Mouse (Mus musculus) mature B cell (primary cell): ENCODE results near the gene Flt1.
"Not testable (repeated sequence)": the region's sequence is repeated elsewhere in the genome, so short reads cannot be mapped to it uniquely, and the experiment has no call there.

ENCODE experiments used
- in situ Hi-C: fragments of 300-500 bp; cut with MboI; formaldehyde crosslinking; loops from 2 replicates; pipeline ENCODE4 v1.14.3; 2019

The Flt1 gene

DNA sequence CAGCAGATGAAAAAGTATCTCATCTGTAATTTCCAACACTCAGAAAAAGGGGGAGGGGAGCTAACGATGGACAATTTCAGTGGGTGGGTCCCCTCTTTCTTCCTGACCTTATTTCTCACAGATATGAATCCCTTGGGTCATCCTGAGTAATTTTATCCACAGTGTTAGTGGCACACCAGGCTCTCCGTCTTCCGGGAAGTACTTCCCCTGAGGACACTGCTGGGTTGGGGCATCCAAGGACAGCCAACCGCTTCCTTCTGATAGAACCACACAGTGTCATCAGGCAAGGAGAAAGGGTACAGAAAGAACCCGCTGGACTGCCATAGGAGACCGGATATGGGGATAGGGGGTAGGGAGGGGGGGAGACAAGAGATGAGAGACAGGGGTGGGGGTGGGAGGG is 111.2 kb downstream of the Flt1 start:
- in situ Hi-C loops: no loop called here

DNA sequence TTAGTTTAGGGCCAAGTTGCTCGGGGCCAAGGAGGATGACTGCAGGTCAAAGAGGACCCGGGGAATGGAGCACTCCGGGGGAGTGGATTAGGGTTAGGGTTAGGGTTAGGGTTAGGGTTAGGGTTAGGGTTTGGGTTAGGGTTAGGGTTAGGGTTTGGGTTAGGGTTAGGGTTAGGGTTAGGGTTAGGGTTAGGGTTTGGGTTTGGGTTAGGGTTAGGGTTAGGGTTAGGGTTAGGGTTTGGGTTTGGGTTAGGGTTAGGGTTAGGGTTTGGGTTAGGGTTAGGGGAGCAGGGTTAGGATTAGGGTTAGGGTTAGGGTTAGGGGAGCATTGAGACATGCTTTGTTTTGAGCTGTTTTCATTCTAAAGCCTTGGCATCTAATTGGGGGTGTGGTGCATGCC is 114.5 kb downstream of the Flt1 start:
- in situ Hi-C loops: not testable (repeated sequence)

DNA sequence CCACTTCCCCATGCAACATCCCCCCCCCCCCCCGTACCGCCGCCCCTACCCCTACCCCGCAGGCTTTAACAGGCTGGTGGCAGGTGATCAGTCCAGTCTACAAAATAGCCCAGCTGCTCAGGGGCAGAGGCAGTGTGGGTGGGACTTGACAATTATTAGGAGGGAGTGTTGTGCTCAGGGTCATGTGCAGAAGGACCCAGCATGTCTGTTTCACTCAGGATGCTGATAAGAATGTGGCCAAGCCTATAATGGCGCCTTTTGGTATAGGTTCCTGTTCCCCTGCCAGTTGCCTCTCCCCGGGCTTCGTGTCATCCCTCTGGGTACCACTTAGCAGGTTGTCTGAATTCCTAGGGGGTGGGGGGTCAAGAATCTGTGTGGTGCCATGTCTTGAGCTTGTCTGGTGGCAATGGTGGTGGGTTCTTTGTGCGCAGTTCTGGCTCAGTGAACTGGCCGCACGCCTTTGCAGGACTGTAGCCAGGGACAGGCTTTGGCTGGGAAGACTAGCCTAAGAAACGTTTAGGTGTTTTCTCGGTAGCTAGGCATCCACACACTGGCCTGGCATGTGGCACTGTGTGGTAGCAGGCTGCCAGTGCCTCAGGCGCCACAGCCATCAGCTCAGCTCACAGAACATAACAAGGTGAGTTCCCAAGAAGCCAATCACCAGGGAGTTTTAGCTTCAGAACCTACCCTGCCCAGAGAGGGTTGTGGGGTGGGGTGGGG is 118.4 kb downstream of the Flt1 start:
- in situ Hi-C loops: no loop called here

DNA sequence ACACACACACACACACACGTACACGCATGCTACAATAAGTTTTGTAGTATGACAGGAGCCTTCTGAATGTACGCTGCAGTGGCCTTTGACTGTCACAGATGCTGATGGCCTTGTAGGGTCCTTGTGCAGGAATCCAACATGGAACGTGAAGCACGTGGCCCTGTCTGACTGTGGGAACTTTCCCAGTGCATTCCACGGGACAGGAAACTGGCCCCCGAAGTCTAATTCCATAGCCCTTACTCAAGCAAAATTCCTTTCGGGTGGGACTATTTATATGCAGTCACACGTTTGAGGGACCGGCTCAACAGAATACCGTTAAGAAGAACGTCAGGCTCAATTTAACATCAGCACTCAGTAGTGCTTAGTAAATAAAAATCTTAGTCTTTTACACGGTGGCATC is 119.1 kb downstream of the Flt1 start:
- in situ Hi-C loops: no loop called here

DNA sequence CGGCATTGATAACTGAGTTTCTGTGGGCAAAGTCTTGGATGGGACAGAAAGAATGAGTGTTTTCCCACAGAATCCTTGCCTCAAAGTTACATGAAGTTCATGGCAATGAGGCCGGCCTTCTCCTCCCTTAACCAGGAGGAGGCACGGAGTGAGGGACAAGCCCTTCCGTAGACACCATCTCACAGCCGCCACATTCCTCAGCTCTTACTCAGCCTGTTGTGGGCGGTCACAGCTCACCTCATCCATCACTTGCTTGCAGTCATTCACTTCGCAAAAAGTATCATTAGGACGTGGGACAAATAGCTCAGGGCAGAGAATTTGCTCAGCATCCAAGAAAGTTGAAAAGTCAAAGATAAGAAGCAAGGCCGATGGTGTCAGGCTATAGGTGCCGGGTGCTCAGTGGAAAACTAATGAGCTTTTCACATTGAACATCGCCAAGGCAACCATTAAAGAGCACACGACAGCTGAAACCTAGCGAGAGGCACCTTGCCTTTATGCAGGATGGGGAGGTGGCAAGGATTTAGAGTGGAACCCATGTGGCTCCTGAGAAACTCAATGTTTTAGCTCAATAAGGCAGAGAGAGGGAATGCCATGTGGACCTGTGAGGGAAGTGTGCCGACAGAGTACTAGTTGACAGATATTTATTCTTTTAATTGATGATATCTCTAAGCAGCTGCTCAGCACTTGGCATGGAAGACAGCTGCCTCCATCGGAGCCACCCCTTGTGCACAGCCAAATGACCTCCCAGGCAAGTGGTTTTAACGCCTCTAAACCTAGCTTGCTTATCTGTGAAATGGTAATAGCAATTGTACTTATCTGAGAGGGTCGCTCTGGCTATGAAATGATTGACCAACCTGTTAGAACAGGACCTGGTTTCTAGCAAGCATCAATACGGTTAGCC is 124.1 kb downstream of the Flt1 start:
- in situ Hi-C loops: no loop called here

DNA sequence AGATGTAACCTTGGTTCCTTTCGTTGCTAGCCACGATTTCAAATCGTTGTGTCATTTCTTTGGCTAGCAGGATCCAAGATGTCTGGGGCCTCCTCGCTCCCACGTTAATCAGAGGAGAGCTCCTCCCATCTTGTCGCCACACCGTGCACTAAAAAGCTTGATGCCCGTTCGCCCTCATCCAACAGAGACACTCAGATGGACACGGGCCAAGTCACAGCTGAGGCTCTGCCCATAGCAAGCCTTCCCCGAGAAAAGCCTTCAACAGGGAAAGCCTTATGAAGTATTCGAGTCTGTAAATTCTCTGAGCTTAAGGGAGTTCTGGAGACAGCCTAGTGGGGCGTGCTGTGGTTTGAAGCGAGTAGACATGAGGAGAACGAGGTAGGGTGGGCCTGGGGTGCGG is 128.0 kb downstream of the Flt1 start:
- in situ Hi-C loops: no loop called here

DNA sequence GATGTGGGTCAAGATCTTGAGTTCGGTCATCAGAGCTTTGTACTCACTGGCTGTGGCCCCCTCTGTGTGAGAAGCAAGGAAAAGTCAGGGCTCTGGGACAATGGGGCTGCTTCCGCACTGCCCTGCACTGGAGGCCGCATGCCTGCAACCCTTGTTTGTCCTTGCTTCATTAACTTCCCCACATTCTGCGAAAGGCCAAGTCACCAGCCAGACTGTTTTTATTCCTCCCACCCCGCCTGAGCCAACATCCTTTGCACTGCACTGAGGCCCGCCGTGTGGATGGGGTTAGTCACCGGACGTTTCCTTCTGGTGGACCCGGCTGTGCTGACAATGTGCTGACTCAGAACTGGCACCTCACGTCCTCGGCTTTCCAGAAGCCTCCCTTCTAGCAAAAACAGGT is 136.0 kb downstream of the Flt1 start:
- in situ Hi-C loops: no loop called here

DNA sequence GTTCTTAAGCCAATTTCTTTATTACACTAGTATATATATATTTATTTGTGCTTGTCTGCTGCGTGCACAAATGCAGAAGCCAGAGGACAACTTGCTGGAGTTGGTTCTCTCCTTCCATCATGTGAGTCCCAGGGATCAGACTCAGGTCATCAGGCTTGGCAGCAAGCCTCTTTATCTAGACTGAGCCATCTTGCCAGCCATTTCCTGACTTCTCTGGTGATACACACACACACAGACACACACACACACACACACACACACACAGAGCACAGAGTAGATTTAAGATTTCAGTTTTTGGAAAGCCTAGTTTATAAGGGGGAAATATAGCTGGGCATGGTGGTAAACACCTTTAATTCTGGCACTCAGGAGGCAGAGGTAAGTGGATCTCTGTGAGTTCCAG is 140.7 kb downstream of the Flt1 start:
- in situ Hi-C loops: no loop called here

DNA sequence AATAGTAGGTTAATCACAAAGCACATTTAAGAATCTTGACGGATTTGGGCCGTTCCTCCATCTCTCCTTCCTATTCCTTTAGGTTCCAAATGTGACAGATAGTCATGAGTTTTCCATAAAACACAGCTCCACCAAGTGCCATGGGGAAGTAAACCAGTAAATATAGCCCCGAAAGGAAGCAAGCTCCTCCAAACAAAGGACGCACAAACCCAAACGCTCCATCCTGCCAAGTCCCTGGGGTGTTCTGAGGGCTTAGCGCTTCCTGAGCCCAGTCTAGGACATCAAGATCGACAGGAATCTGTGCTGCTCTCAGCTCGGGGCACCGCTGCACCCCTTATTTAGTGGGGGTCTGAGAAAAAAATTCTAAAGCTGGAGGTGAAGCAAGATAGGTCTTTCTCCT is 141.2 kb downstream of the Flt1 start:
- in situ Hi-C loops: no loop called here

DNA sequence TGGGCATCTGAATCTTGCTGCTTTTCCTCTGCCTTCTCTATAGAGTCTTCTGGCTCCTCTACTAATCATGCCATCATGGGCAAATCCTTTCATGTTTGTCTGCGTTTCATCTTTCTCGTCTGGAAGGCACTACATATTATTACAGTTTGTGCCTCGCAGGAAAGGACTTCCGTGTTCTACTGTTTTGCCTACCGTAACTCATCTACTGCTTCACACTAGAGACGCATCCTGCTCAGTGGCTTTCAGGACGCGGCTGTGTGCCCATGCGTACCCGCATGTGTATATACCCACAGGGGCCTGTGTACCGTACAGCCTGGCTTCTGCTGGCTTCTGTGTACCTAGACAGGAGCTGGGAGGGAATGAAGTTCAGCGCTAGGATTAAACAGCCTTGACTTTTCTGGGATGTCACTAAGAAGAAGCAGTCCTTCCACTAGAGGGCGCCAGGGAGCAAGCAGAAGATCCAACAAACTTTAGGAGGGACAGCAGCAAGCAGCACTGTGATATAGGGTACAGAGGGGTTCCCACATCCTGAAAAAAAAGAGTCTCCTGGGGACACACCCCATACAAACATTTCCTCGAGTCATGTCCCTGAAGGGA is 142.0 kb downstream of the Flt1 start:
- in situ Hi-C loops: no loop called here

DNA sequence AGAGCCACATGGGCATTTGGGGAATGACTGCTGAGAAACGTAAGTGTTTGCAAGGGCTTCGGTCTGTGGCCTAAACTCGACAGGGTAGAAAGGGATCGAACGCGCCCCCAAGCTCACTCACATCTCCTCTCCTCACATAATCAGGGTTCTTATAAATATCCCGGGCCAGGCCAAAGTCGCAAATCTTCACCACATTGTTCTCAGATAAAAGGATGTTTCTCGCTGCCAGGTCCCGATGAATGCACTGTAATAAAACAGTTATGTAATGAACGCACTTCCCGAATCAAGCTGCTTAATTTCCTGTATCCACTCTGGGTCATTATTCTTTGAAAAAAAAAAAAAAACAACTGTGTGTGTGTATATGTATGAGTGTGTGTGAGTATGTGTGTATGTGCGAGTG is 145.6 kb downstream of the Flt1 start:
- in situ Hi-C loops: no loop called here

DNA sequence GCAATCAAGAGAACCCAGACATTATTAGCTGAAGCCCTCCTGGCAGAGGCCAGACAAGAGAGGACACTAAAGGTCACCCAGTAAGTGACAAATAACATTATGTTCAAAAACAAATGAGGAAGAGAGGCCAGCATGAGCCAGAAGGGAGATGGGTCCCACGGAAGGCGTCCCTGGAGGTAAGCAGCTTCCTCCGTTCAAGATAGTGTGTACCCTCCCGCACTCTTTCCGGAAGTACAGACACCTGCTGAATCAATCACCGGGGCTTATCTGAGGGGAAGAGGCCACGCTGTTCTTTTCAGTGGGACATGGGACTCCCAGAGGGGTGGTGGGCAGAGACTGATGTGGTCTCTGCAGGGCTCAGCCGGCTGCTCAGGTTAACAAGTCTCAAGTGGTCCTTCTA is 146.1 kb downstream of the Flt1 start:
- in situ Hi-C loops: no loop called here

DNA sequence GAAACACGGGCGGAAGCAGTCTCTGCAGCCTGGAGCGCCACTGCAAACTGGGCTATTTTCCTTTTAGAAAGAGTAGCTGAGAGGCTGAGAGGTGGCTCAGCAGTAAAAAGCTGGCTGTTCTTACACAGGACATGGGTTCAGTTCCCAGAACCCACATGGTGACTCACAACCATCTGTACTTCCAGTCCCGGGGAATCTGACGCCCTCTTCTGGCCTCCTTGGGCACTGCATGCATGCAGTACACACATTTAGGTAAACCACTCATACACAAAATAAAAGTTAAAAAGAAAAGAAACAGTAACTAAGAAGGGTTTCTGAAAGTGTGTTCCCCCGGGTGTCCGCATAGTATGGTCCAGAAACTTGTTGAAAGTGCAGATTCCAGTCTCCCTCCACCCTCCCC is 146.7 kb downstream of the Flt1 start:
- in situ Hi-C loops: no loop called here

DNA sequence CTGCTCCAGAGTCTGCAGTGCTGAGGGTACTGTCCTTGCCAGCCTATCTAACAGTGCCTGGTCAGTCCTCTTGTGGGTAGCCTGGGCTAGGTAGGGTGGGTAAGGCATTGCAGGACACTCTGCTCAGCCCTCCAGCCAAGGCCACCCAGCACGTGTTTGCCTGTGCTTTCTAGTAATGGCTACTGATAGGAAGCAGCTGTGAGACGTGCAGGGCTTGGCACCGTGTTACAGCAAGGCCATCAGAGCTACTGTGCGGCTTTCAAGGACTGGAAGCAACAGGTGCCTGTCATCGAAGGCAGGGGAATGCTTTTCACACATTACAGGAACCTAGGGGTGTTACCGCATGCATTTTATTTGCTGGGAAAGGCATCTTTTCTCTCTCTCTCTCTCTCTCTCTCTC is 148.8 kb downstream of the Flt1 start:
- in situ Hi-C loops: no loop called here

DNA sequence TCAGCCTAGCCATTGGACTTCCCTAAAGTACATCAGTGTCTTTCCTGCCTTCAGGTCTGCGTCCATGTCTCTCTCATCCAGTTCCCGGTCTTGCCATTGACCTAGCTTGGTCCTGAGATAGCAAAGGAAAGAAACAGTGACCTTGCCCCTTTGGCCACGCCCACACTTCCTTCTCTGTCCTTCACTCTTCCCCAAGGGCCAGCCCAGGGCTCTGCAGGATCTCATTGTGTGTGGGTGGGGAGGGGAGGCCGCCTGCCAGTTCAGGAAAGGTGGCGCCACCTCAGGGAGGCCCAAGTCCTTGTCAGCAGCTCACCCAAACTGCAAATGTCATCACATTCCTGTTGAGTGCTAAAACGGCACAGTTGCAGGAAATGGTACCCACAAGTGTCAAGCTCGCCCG is 151.3 kb downstream of the Flt1 start:
- in situ Hi-C loops: no loop called here

DNA sequence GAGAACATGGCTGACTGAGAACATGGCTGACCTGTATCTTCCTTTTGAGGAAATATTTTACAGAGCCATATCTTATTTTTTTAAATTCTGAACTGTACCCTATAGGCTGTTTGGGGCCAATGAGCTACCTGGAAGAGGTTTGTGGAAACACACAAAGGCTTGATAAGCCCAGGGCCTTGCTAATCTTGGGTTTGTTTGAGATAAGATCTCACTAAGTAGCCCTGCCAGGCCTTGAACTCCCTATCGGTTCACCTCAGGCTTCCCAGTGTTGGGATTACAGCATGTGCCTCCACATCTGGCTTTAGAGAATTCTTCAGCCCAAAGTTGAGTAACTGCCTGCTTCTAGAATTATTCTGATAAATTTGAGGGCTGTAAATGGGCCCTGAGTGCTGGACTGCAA is 152.3 kb downstream of the Flt1 start:
- in situ Hi-C loops: no loop called here

DNA sequence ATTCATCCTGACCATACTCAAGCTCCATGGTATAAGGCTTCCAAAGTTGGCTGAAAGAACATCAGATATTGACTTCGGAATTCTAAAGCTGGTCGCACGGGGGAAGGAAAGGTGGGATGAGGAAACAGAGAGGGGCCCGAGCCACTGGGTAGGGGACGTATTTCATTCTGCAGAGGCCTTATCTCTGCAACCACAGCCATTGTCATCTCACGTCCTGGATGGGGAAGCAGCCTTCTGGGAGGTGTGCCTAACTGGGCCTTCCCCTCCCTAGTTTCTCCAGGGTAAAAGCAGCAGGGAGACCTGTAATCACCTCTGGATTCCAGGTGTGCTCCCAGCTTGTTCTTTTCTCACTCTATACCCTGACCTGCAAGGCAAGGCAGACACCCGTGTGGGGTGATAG is 153.1 kb downstream of the Flt1 start:
- in situ Hi-C loops: no loop called here

DNA sequence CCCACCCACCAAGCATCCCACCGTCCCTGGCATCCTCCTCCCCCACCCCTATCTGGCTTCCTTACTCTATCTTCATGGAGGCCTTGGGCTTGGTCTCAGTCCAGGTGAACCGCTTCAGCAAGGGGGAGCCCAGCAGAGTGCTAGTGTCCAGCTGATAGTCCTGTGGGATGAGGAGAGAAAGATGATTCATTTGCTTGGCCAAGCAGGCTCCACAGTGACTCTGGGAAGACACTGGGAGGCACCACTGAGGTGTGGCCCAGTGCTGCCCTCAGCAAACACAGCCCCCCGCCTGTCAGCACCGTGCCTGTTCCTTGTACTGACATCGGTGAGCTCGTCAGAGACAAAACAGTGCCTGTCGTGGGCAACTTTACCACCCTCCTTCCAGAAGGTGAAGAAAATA is 159.5 kb downstream of the Flt1 start:
- in situ Hi-C loops: no loop called here

DNA sequence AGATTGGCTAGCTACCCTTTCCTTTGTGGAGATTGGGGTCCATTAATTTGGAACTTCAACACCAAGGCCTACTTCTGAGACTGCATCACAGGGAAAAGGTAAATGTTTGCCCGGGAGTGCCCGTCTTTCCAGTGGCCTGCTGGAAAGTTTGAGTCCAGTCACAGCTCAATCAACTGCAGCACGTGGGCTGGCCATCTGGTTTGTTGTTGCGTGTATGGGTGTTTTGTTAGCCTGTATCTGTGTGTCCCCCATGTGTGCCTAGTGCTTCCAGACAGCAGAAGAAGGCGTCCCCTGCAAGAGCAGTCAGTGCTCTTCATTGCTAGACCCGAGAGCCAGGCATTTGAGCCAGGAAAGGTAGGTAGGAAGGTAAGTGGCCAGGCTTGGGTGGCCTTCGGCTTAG is 160.4 kb downstream of the Flt1 start:
- in situ Hi-C loops: no loop called here

DNA sequence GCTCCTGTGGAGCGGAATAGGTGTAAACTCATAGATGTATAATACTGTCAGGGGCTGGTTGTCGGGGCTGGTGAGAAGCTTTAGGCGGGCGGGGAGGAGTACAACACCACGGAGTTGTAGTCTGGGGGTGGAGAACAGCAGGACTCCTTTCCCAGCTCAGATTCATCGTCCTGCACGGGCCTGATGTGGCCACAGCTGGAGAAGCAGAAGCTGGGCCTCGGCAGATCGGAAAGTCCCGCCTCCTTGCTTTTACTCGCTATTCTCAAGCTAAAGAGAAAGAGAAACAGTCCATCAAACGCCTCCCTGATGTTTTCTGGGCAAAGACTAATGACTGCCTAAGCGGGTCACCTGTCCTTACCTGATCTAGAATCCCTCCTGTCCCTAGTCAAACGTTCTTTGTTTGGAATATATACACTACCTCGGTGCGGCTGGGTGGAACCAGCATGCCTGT is 161.6 kb downstream of the Flt1 start:
- in situ Hi-C loops: no loop called here

DNA sequence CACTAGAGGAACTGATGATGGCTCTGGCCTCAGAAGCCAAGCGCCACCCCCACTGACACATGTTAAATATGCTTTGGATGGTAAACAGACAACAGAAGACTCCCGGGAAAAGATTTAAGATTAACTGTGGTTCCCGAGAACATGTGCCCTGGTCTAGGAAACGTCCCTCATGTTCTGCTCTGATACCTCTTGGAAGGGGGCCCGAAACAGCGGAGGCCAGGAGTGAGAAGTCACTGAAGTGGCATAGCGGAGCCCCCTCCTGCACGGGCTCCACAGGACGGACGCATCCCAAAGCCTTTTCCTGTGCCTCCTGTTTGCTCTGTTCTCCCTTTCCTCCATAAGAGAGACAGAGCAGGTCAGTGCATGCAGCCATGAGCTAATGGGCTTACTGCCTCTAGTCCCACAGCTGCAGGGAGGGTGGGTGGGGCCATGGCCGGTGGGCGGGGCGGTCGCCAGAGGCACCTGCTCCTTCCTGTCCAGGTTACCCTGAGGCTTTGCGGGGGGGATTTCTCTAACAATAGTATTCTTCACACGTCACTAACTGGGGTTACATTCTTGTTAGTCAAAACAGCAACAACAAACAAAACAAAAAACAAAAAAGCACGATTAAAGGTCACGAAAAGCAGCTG is 162.2 kb downstream of the Flt1 start:
- in situ Hi-C loops: no loop called here

DNA sequence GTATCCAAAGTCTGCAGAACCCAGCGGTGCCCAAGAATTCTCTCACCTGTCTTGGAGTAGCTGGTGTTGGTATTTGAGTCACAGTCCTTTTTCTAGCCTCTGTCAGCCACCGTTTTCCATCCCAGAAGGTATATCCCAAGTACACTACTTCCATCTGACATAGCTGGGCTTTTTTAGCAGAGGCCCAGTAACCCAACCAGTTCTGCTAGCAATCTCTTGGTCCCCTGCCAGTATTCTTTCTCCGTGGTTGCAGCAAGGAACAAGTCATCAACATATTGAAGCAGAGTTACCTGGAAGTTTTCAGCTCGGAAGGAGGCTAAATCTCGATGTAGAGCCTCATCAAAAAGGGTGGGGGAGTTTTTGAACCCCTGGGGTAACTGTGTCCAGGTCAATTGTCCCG is 168.2 kb downstream of the Flt1 start:
- in situ Hi-C loops: not testable (repeated sequence)
